Mouse (Mus musculus) granulocyte monocyte progenitor cell, adult 5-6 weeks (primary cell): ENCODE data around the gene Gpbp1l1. TPM values are rescaled to one million over a fixed set of nuclear protein-coding genes. Genes with fewer than 3 reads are reported as not detected.

ENCODE experiments used
- ATAC-seq: replicated peaks from 2 replicates; pipeline ENCODE4 v1.8.0; 2016; ENCODE audit warnings: mild to moderate bottlenecking, moderate TSS enrichment, inconsistent platforms; ENCODE audit not compliant: poor library complexity, severe bottlenecking
- total RNA-seq, 2 experiments: library from RNA; stranded (forward) in 1 of 2; stranded (reverse) in 1 of 2; fragments of 200-712, 200-1000 nt in 1 of 2; fragments of >200 nt in 1 of 2; fragmentation: Nextera tagmentation in 1 of 2; gene quantifications; 2 replicates each; pipeline ENCODE4 v1.2.3; 2014 to 2017

The Gpbp1l1 gene
- total RNA-seq, 2 experiments from 2014 or later: 64.3 to 148 TPM

- ATAC-seq: peak; percentile 83
Observed at GRCm38 (mm10) chr4:116627722-116628662, 70.5 kb downstream of the Gpbp1l1 start, which contains the start of gene Nasp. Gene Nasp, minus strand, starts transcription at chr4:116627941.

DNA sequence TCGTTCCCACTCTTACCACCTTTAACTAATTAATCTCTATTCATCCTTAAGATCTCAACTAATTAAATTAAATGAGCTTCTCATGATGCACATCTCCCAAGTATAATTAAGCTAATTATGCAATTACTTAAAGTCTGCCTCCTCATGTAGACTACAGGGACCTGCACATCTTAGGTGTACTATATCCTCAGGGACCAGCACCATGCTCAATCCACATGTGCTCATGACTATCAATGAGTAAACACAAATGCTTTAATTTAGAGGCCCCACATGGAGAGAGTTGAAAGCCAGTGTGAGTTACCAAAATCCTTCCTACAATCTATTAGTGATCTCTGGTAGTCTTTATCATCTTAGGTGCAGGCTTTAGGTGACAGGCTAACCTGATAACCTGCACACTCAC lies 77.7 kb downstream of the Gpbp1l1 start:
- no peak for ATAC-seq

GRCm38 (mm10) chr4:116638821-116639220 lies 81.4 kb downstream of the Gpbp1l1 start:
- no peak for ATAC-seq

DNA sequence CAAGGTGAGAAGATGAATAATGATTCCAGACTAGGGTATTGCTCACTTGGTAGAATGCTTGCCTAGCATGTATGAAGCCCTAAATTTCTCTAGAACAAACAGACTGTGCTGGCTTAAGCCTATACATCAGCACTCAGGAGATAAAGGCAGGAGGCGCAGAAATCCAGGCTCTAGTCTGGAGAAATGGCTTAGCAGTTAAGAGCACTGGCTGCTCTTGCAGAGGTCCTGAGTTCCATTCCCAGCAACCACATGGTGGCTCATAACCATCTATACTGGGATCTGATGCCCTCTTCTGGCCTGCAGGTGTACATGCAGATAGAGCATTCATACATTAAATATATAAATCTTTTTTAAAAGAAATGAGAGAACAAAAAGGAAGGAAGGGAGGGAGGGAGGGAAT lies 84.6 kb downstream of the Gpbp1l1 start:
- no peak for ATAC-seq

Other genes with a start within 250 kb of the Gpbp1l1 start
- gene Mast2, start 93.5 kb upstream of the Gpbp1l1 start, total RNA-seq (2014; fragmentation: Nextera tagmentation): 8.3 and 20.5 TPM in 2 replicates
- 8.3 and 12.2 TPM in 2 replicates for gene Mast2, start 93.5 kb upstream of the Gpbp1l1 start, total RNA-seq (2017)
- 14.1 and 14.6 TPM in 2 replicates for gene Ipp, start 50.1 kb upstream of the Gpbp1l1 start, total RNA-seq (2014; fragmentation: Nextera tagmentation)
- 10.6 and 14.2 TPM in 2 replicates for gene Ipp, start 50.1 kb upstream of the Gpbp1l1 start, total RNA-seq (2017)
- 20.2 and 45.2 TPM in 2 replicates for gene Tmem69, start 1.7 kb upstream of the Gpbp1l1 start, total RNA-seq (2014; fragmentation: Nextera tagmentation)
- 13.7 and 22.3 TPM in 2 replicates for gene Tmem69, start 1.7 kb upstream of the Gpbp1l1 start, total RNA-seq (2017)
- 11.4 TPM in 1 of 2 replicates, not detected in the other for gene Ccdc17, start 39.0 kb downstream of the Gpbp1l1 start, total RNA-seq (2014; fragmentation: Nextera tagmentation)
- 0.26 and 0.43 TPM in 2 replicates for gene Ccdc17, start 39.0 kb downstream of the Gpbp1l1 start, total RNA-seq (2017)
- gene Nasp, start 70.3 kb downstream of the Gpbp1l1 start, total RNA-seq (2014; fragmentation: Nextera tagmentation): 190 and 192 TPM in 2 replicates
- gene Nasp, start 70.3 kb downstream of the Gpbp1l1 start, total RNA-seq (2017): 397 and 446 TPM in 2 replicates
- 398 and 454 TPM in 2 replicates for gene Akr1a1, start 94.0 kb downstream of the Gpbp1l1 start, total RNA-seq (2014; fragmentation: Nextera tagmentation)
- gene Akr1a1, start 94.0 kb downstream of the Gpbp1l1 start, total RNA-seq (2017): 580 and 694 TPM in 2 replicates
- gene Prdx1, start 127.9 kb downstream of the Gpbp1l1 start, total RNA-seq (2014; fragmentation: Nextera tagmentation): 255 and 303 TPM in 2 replicates
- 264 and 283 TPM in 2 replicates for gene Prdx1, start 127.9 kb downstream of the Gpbp1l1 start, total RNA-seq (2017)
- gene Mmachc, start 150.7 kb downstream of the Gpbp1l1 start, total RNA-seq (2014; fragmentation: Nextera tagmentation): 31.0 and 32.4 TPM in 2 replicates
- gene Mmachc, start 150.7 kb downstream of the Gpbp1l1 start, total RNA-seq (2017): 19.2 and 27.0 TPM in 2 replicates
- gene Ccdc163, start 150.9 kb downstream of the Gpbp1l1 start, total RNA-seq (2014; fragmentation: Nextera tagmentation): 47.8 and 66.8 TPM in 2 replicates
- gene Ccdc163, start 150.9 kb downstream of the Gpbp1l1 start, total RNA-seq (2017): 13.6 and 18.8 TPM in 2 replicates
- 7.3 and 9.3 TPM in 2 replicates for gene Tesk2, start 163.3 kb downstream of the Gpbp1l1 start, total RNA-seq (2014; fragmentation: Nextera tagmentation)
- 7.3 and 11.1 TPM in 2 replicates for gene Tesk2, start 163.3 kb downstream of the Gpbp1l1 start, total RNA-seq (2017)
- gene Toe1, start 250.0 kb downstream of the Gpbp1l1 start, total RNA-seq (2014; fragmentation: Nextera tagmentation): 23.3 and 24.4 TPM in 2 replicates
- gene Toe1, start 250.0 kb downstream of the Gpbp1l1 start, total RNA-seq (2017): 39.7 and 58.6 TPM in 2 replicates